Mouse (Mus musculus) intestine, postnatal 0 days (tissue): ENCODE data around the gene Pfdn6. TPM values are rescaled to one million over a fixed set of nuclear protein-coding genes. Genes with fewer than 3 reads are reported as not detected.

ENCODE experiments used
- ATAC-seq: fragments of 200-750 bp; cut with Nextera tagmentation; 2 replicates; pipeline ENCODE4 v1.8.0; 2017; ENCODE audit warnings: mild to moderate bottlenecking, moderate TSS enrichment, moderate library complexity
- H3K27ac ChIP-seq: fragments of 300-500 bp; sonication (generic); 2 replicates; pipeline ENCODE4 v1.5.1; 2014; ENCODE audit warnings: mild to moderate bottlenecking, low read depth, low read length, moderate library complexity
- H3K27me3 ChIP-seq: fragments of 300-500 bp; sonication (generic); replicated peaks from 2 replicates; pipeline ENCODE4 v1.6.1; 2014; ENCODE audit warnings: low read length, mixed read lengths; ENCODE audit not compliant: control insufficient read depth, insufficient read depth
- H3K36me3 ChIP-seq: fragments of 300-500 bp; sonication (generic); 2 replicates; pipeline ENCODE4 v1.6.1; 2014; ENCODE audit warnings: mild to moderate bottlenecking, moderate library complexity; ENCODE audit not compliant: control insufficient read depth, insufficient read depth
- H3K4me1 ChIP-seq: fragments of 300-500 bp; sonication (generic); replicated peaks from 2 replicates; pipeline ENCODE4 v1.6.1; 2014; ENCODE audit warnings: antibody characterized with exemption, low read length, mixed read lengths; ENCODE audit not compliant: control insufficient read depth, insufficient read depth
- H3K4me2 ChIP-seq: fragments of 300-500 bp; sonication (generic); replicated peaks from 2 replicates; pipeline ENCODE4 v1.6.1; 2014; ENCODE audit warnings: low read depth, mild to moderate bottlenecking, moderate library complexity
- H3K4me3 ChIP-seq: fragments of 300-500 bp; sonication (generic); 2 replicates; pipeline ENCODE4 v1.5.1; 2014; ENCODE audit warnings: low read depth, low read length
- H3K9ac ChIP-seq: fragments of 300-500 bp; sonication (generic); 2 replicates; pipeline ENCODE4 v1.6.1; 2014; ENCODE audit warnings: mild to moderate bottlenecking, low read depth, low read length
- H3K9me3 ChIP-seq: fragments of 300-500 bp; sonication (generic); 2 replicates; pipeline ENCODE4 v1.6.1; 2016; ENCODE audit warnings: mixed run types; ENCODE audit not compliant: control insufficient read depth
- CTCF ChIP-seq: sonication (generic); IDR thresholded peaks from 2 replicates; pipeline ENCODE4 v1.5.1; 2016; ENCODE audit warnings: low read depth, mild to moderate bottlenecking, control low read depth, antibody characterized with exemption, moderate library complexity
- WGBS: fragments of 180-500 bp; shearing (Covaris S2); extraction: QIAGEN DNeasy Blood & Tissue Kit; methylation state at CpG from one replicate; pipeline ENCODE4 v1.1.7; 2014; 5-methylcytosine and 5-hydroxymethylcytosine counted together
- polyA plus RNA-seq: library from polyadenylated mRNA; unstranded; fragments of >200 nt; fragmentation: Nextera tagmentation; extraction: Ambion mirVana; gene quantifications from 2 replicates; pipeline ENCODE4 v1.2.1, GENCODE M21; 2015

Gene Pfdn6
- polyA plus RNA-seq, 1 experiment from 2014 or later: 116 TPM

GRCm38 (mm10) chr17:33917656-33918292 is 22.4 kb downstream of the Pfdn6 start:
- H3K9ac ChIP-seq: no peak overlapping the region
- TF ChIP-seq CTCF: no peak
- no peaks in the 10 kb centered on the region; the same call in 1 of the 2 replicates for H3K4me1 ChIP-seq
- ATAC-seq: no peak
- H3K27me3 ChIP-seq: no peaks in the 10 kb centered on the region
- 82% methylated on average over 18 of the region's 18 CpGs for WGBS
- no peak overlapping the region for H3K4me3 ChIP-seq
- H3K4me2 ChIP-seq: no peak overlapping the region
- H3K27ac ChIP-seq: no peak overlapping the region
- H3K36me3 ChIP-seq: peaks cover 38% of the 10 kb centered on the region
- no peaks in the 10 kb centered on the region for H3K9me3 ChIP-seq

- Histone ChIP-seq H3K27ac (no peak overlapping the region), H3K4me2 (peak overlapping the region; percentile 79), H3K4me1 (no peaks in the 10 kb centered on the region; the same call in 1 of the 2 replicates), H3K9me3 (no peaks in the 10 kb centered on the region), H3K9ac (peak overlapping the region; percentile 7; the same call in 1 of the 2 replicates), H3K36me3 (peaks cover 42% of the 10 kb centered on the region), H3K4me3 (peak overlapping the region; percentile 67), H3K27me3 (no peaks in the 10 kb centered on the region)
- 77% methylated on average over 31 of the region's 31 CpGs for WGBS
- TF ChIP-seq CTCF: no peak
- no peak for ATAC-seq
These were observed 23.1 kb downstream of the Pfdn6 start for GRCm38 (mm10) chr17:33916847-33917655.

GRCm38 (mm10) chr17:33916294-33916693 is 23.8 kb downstream of the Pfdn6 start:
- Histone ChIP-seq H3K36me3 (peaks cover 48% of the 10 kb centered on the region), H3K27ac (peak overlapping the region; percentile 86), H3K9ac (peak overlapping the region; percentile 64), H3K4me2 (peak overlapping the region; percentile 79), H3K4me3 (peak overlapping the region; percentile 67), H3K4me1 (no peaks in the 10 kb centered on the region; the same call in 1 of the 2 replicates), H3K27me3 (no peaks in the 10 kb centered on the region), H3K9me3 (no peaks in the 10 kb centered on the region)
- WGBS: under 1% methylated on average over 20 of the region's 20 CpGs
- TF ChIP-seq CTCF: no peak
- ATAC-seq: no peak

- peak within 1 kb of the TSS; percentile 64 for H3K9ac ChIP-seq
- H3K27me3 ChIP-seq: no peaks in the 10 kb centered on the region
- under 1% methylated on average over 31 of the region's 34 CpGs for whole genome bisulfite sequencing
- peak within 1 kb of the TSS; percentile 79 for H3K4me2 ChIP-seq
- peak; percentile 91 for ATAC-seq
- no peak for TF ChIP-seq CTCF
- H3K9me3 ChIP-seq: no peaks in the 10 kb centered on the region
- H3K27ac ChIP-seq: peak within 1 kb of the TSS; percentile 86
- peaks cover 53% of the 10 kb centered on the region for H3K36me3 ChIP-seq
- H3K4me3 ChIP-seq: peak within 1 kb of the TSS; percentile 67
- H3K4me1 ChIP-seq: no peaks in the 10 kb centered on the region; the same call in 1 of the 2 replicates
These were observed 24.4 kb downstream of the Pfdn6 start, which contains the start of the genes Tapbp and Zbtb22 for GRCm38 (mm10) chr17:33915671-33916250. Gene Tapbp, plus strand, starts transcription at chr17:33915899. Gene Zbtb22, plus strand, starts transcription at chr17:33915904.

GRCm38 (mm10) chr17:33914969-33915391 is 25.2 kb downstream of the Pfdn6 start:
- Histone ChIP-seq H3K9me3 (no peaks in the 10 kb centered on the region), H3K9ac (no peak overlapping the region), H3K4me2 (peak overlapping the region; percentile 79), H3K27me3 (no peaks in the 10 kb centered on the region), H3K4me1 (peaks cover 4% of the 10 kb centered on the region; the same call in 1 of the 2 replicates), H3K4me3 (peak overlapping the region; percentile 67; the same call in 1 of the 2 replicates), H3K36me3 (peaks cover 53% of the 10 kb centered on the region), H3K27ac (no peak overlapping the region)
- 69% methylated on average over 13 of the region's 13 CpGs for WGBS
- peak; percentile 45 for TF ChIP-seq CTCF
- ATAC-seq: no peak

GRCm38 (mm10) chr17:33913905-33914304 is 26.2 kb downstream of the Pfdn6 start:
- Histone ChIP-seq H3K36me3 (peaks cover 53% of the 10 kb centered on the region), H3K27me3 (no peaks in the 10 kb centered on the region), H3K27ac (0 out of 2 replicates have a peak overlapping the region, but pooled peaks have one; percentile 21), H3K9ac (no peak overlapping the region), H3K9me3 (no peaks in the 10 kb centered on the region), H3K4me1 (peaks cover 4% of the 10 kb centered on the region; the same call in 1 of the 2 replicates), H3K4me2 (no peak overlapping the region), H3K4me3 (no peak overlapping the region)
- no peak for ATAC-seq
- WGBS: 94% methylated on average over 8 of the region's 8 CpGs
- no peak for TF ChIP-seq CTCF
